9 mouse cellular contexts compared by ENCODE assay signal in genomic region chr11:115811381-115812093, GRCm38 (mm10). TPM values are rescaled to one million over a fixed set of nuclear protein-coding genes. Genes with fewer than 3 reads are reported as not detected.
DNase-seq lines count a peak whose midpoint lies in the region; ATAC-seq lines count a peak whose summit lies in the region.
"Had no signal": no experiment of that assay in that cellular context is flagged by ENCODE, and none has a peak within 500 bp of the region (broad histone marks: within the 10 kb centered on the region; RNA-seq: fewer than 3 reads in every experiment).

No protein-coding gene starts in this region.

- ATAC-seq in heart, embryonic 12.5 days (ENCODE audit: insufficient number of reproducible peaks, low FRiP score) = no peak
- no peak for ATAC-seq in liver, embryonic 16.5 days (ENCODE audit: low read depth)
- no peak for ATAC-seq in megakaryocyte progenitor cell, adult 5-6 weeks (replicated peaks; ENCODE audit: poor library complexity)

- peak overlapping the region; percentile 96 for H3K9ac ChIP-seq in heart, embryonic 12.5 days
- H3K9ac ChIP-seq in liver, embryonic 16.5 days (ENCODE audit: low read depth, low read length) = no peak overlapping the region

- H3K4me3 ChIP-seq in heart, embryonic 12.5 days = peak overlapping the region; percentile 69
- peak overlapping the region; percentile 98 for H3K4me3 ChIP-seq in hindbrain, embryonic 10.5 days
- 0 out of 2 replicates have a peak overlapping the region, but pooled peaks have one; percentile 85 for H3K4me3 ChIP-seq in liver, embryonic 16.5 days (ENCODE audit: low read depth, low read length)

- intact Hi-C loops in heart, postnatal 14 days (cut with DNase I) = loop anchor here (2.0 to 5.0 kb wide), 2 partner anchors 35 to 164 kb away; no protein-coding TSS in a partner anchor

- 68% methylated on average over 20 of the region's 20 CpGs for WGBS in heart, embryonic 12.5 days
- 81% methylated on average over 20 of the region's 20 CpGs for WGBS in hindbrain, embryonic 10.5 days
- WGBS in liver, embryonic 16.5 days (ENCODE audit: insufficient replicate concordance) = 80% methylated on average over 20 of the region's 20 CpGs

- peak overlapping the region; percentile 94; the same call in 1 of the 2 replicates for H3K27ac ChIP-seq in heart, embryonic 12.5 days (ENCODE audit: poor library complexity, severe bottlenecking)
- H3K27ac ChIP-seq in hindbrain, embryonic 10.5 days = peak overlapping the region; percentile 91; the same call in 1 of the 2 replicates
- no peak overlapping the region for H3K27ac ChIP-seq in liver, embryonic 16.5 days (ENCODE audit: low read length)

- H3K9me3 ChIP-seq in heart, embryonic 12.5 days (replicated peaks) = no peaks in the 10 kb centered on the region
- H3K9me3 ChIP-seq in hindbrain, embryonic 10.5 days = no peaks in the 10 kb centered on the region
- no peaks in the 10 kb centered on the region for H3K9me3 ChIP-seq in liver, embryonic 16.5 days (replicated peaks; ENCODE audit: control insufficient read depth, low read length)

- peaks cover 40% of the 10 kb centered on the region for H3K36me3 ChIP-seq in heart, embryonic 12.5 days
- H3K36me3 ChIP-seq in hindbrain, embryonic 10.5 days = peaks cover 59% of the 10 kb centered on the region
- peaks cover 3% of the 10 kb centered on the region for H3K36me3 ChIP-seq in liver, embryonic 16.5 days (ENCODE audit: control insufficient read depth, insufficient read depth)

- peak overlapping the region; percentile 86 for H3K4me2 ChIP-seq in heart, embryonic 12.5 days
- peak overlapping the region; percentile 99 for H3K4me2 ChIP-seq in liver, embryonic 16.5 days (ENCODE audit: low read depth, low read length)

- H3K27me3 ChIP-seq in heart, embryonic 12.5 days (replicated peaks) = no peaks in the 10 kb centered on the region
- no peaks in the 10 kb centered on the region for H3K27me3 ChIP-seq in hindbrain, embryonic 10.5 days (ENCODE audit: insufficient read depth, poor library complexity, severe bottlenecking)
- H3K27me3 ChIP-seq in liver, embryonic 16.5 days (ENCODE audit: control insufficient read depth, insufficient read depth, low read depth, low read length) = no peaks in the 10 kb centered on the region

- DNase-seq in heart, postnatal 14 days = no peak
- peak; percentile 71 for DNase-seq in brain, adult 2 months (ENCODE audit: low read depth, low spot score)
- DNase-seq in hindbrain, embryonic 10.5 days (ENCODE audit: low spot score) = no peak
- no peak for DNase-seq in ovary, postnatal 14 days (ENCODE audit: low spot score)
- DNase-seq in c-Kit-positive CD71-positive TER-119-positive erythroid progenitor cells, embryonic 14.5 days (ENCODE audit: low spot score) = no peak
- DNase-seq: gastrocnemius, postnatal 36 days had no signal

- peaks cover 72% of the 10 kb centered on the region for H3K4me1 ChIP-seq in heart, embryonic 12.5 days (replicated peaks)
- H3K4me1 ChIP-seq in hindbrain, embryonic 10.5 days (replicated peaks) = peaks cover 88% of the 10 kb centered on the region
- H3K4me1 ChIP-seq in liver, embryonic 16.5 days (ENCODE audit: control insufficient read depth, low read depth, low read length) = peaks cover 67% of the 10 kb centered on the region

RNA-seq across cellular contexts. Expression of gene Caskin2, which starts 1.9 kb away (rescaled TPM):
- polyA plus RNA-seq in heart, embryonic 12.5 days (2016; fragmentation: Nextera tagmentation; extraction: Ambion mirVana) = 23.5 and 25.3 TPM in 2 replicates
- 10 to 100 TPM; 54.0 to 54.9 TPM for total RNA-seq in heart, postnatal 14 days (2021)
- 19.0 and 21.5 TPM in 2 replicates for polyA plus RNA-seq in hindbrain, embryonic 10.5 days (2016; fragmentation: Nextera tagmentation; extraction: Ambion mirVana)
- polyA plus RNA-seq in liver, embryonic 16.5 days (2015; fragmentation: Nextera tagmentation; extraction: Ambion mirVana) = 5.1 and 6.1 TPM in 2 replicates
- 2.7 and 4.3 TPM in 2 replicates for total RNA-seq in megakaryocyte progenitor cell, adult 5-6 weeks (2015)
- 1.5 and 3.5 TPM in 2 replicates for total RNA-seq in megakaryocyte progenitor cell, adult 5-6 weeks (2017)

RNA-seq across cellular contexts. Expression of gene Tsen54, which starts 3.0 kb away (rescaled TPM):
- 23.0 and 29.2 TPM in 2 replicates for polyA plus RNA-seq in heart, embryonic 12.5 days (2016; fragmentation: Nextera tagmentation; extraction: Ambion mirVana)
- 10 to 100 TPM in 1 of 2 experiments, 1 to 10 TPM in 1; 8.7 to 12.1 TPM for total RNA-seq in heart, postnatal 14 days (2021)
- polyA plus RNA-seq in hindbrain, embryonic 10.5 days (2016; fragmentation: Nextera tagmentation; extraction: Ambion mirVana) = 38.1 and 41.5 TPM in 2 replicates
- polyA plus RNA-seq in liver, embryonic 16.5 days (2015; fragmentation: Nextera tagmentation; extraction: Ambion mirVana) = 10.2 and 12.4 TPM in 2 replicates
- 4.0 and 9.0 TPM in 2 replicates for total RNA-seq in megakaryocyte progenitor cell, adult 5-6 weeks (2015)
- 10.9 and 15.0 TPM in 2 replicates for total RNA-seq in megakaryocyte progenitor cell, adult 5-6 weeks (2017)

RNA-seq across cellular contexts. Expression of gene Llgl2, which starts 12.3 kb away (rescaled TPM):
- 22.5 and 25.8 TPM in 2 replicates for polyA plus RNA-seq in heart, embryonic 12.5 days (2016; fragmentation: Nextera tagmentation; extraction: Ambion mirVana)
- total RNA-seq in heart, postnatal 14 days (2021) = 10 to 100 TPM; 15.0 to 18.2 TPM
- polyA plus RNA-seq in hindbrain, embryonic 10.5 days (2016; fragmentation: Nextera tagmentation; extraction: Ambion mirVana) = 10.4 and 11.9 TPM in 2 replicates
- polyA plus RNA-seq in liver, embryonic 16.5 days (2015; fragmentation: Nextera tagmentation; extraction: Ambion mirVana) = 14.4 and 15.6 TPM in 2 replicates
- 3.3 and 4.1 TPM in 2 replicates for total RNA-seq in megakaryocyte progenitor cell, adult 5-6 weeks (2015)
- 3.0 and 4.8 TPM in 2 replicates for total RNA-seq in megakaryocyte progenitor cell, adult 5-6 weeks (2017)

RNA-seq across cellular contexts. Expression of gene Tmem94, which starts 46.3 kb away (rescaled TPM):
- polyA plus RNA-seq in heart, embryonic 12.5 days (2016; fragmentation: Nextera tagmentation; extraction: Ambion mirVana) = 52.4 and 52.5 TPM in 2 replicates
- total RNA-seq in heart, postnatal 14 days (2021) = 100 to 1,000 TPM; 103 to 111 TPM
- polyA plus RNA-seq in hindbrain, embryonic 10.5 days (2016; fragmentation: Nextera tagmentation; extraction: Ambion mirVana) = 42.0 and 47.4 TPM in 2 replicates
- polyA plus RNA-seq in liver, embryonic 16.5 days (2015; fragmentation: Nextera tagmentation; extraction: Ambion mirVana) = 8.9 and 10.4 TPM in 2 replicates
- total RNA-seq in megakaryocyte progenitor cell, adult 5-6 weeks (2015) = 18.3 and 19.0 TPM in 2 replicates
- total RNA-seq in megakaryocyte progenitor cell, adult 5-6 weeks (2017) = 22.9 and 24.9 TPM in 2 replicates

RNA-seq across cellular contexts. Expression of gene Myo15b, which starts 46.7 kb away (rescaled TPM):
- 0.17 and 0.37 TPM in 2 replicates for polyA plus RNA-seq in heart, embryonic 12.5 days (2016; fragmentation: Nextera tagmentation; extraction: Ambion mirVana)
- under 1 TPM; 0.07 to 0.14 TPM for total RNA-seq in heart, postnatal 14 days (2021)
- polyA plus RNA-seq in hindbrain, embryonic 10.5 days (2016; fragmentation: Nextera tagmentation; extraction: Ambion mirVana) = 0.19 and 0.21 TPM in 2 replicates
- polyA plus RNA-seq in liver, embryonic 16.5 days (2015; fragmentation: Nextera tagmentation; extraction: Ambion mirVana) = 0.34 and 1.5 TPM in 2 replicates
- 2.6 and 5.5 TPM in 2 replicates for total RNA-seq in megakaryocyte progenitor cell, adult 5-6 weeks (2015)
- 1.6 and 5.1 TPM in 2 replicates for total RNA-seq in megakaryocyte progenitor cell, adult 5-6 weeks (2017)
- total RNA-seq: gastrocnemius, postnatal 36 days had no signal
